Mouse (Mus musculus) CH12.LX (cell line): ENCODE results near the gene Ltv1. TPM values are rescaled to one million over a fixed set of nuclear protein-coding genes. Genes with fewer than 3 reads are reported as not detected.

Experiments
- DNase-seq: peaks from one replicate; pipeline ENCODE4 v3.0.0-alpha.2; 2013; ENCODE audit errors: extremely low read depth
- H3K27ac ChIP-seq: 2 replicates; pipeline ENCODE4 v1.5.1; 2012; ENCODE audit warnings: low read depth, mild to moderate bottlenecking, control low read depth, moderate library complexity; ENCODE audit not compliant: insufficient read depth
- H3K27me3 ChIP-seq: replicated peaks from 2 replicates; pipeline ENCODE3; 2012; ENCODE audit warnings: inconsistent platforms
- H3K36me3 ChIP-seq, 2 experiments: replicated peaks in 1 of 2; 2 replicates each; pipeline versions ENCODE3 to v1.6.1; 2012; ENCODE audit warnings: inconsistent platforms in 1 of 2, low read length in 1 of 2, mild to moderate bottlenecking in 1 of 2, mixed read lengths in 1 of 2, moderate library complexity in 1 of 2; ENCODE audit not compliant: control insufficient read depth in 1 of 2, insufficient read depth in 1 of 2
- H3K4me1 ChIP-seq, 2 experiments: 2 replicates each; pipeline ENCODE4 v1.6.1; 2012; ENCODE audit warnings: inconsistent platforms in 1 of 2, moderate library complexity in 1 of 2; ENCODE audit not compliant: insufficient read depth in 2 of 2, control insufficient read depth in 1 of 2
- H3K4me2 ChIP-seq: 2 replicates; pipeline ENCODE4 v1.6.1; 2012; ENCODE audit warnings: low read depth, mild to moderate bottlenecking, control low read depth; ENCODE audit not compliant: poor library complexity, insufficient read depth, severe bottlenecking
- H3K4me3 ChIP-seq, 3 experiments: fragments of 150-350 bp in 1 of 3; sonication (generic) in 1 of 3; replicated peaks in 1 of 3; 2 replicates each; pipeline versions ENCODE3 to v1.5.1; 2011 to 2012; ENCODE audit warnings: low read depth in 2 of 3, low read length in 2 of 3, mild to moderate bottlenecking in 2 of 3, moderate library complexity in 2 of 3, control low read depth in 1 of 3, improper control_type of control experiment in 1 of 3, inconsistent platforms in 1 of 3, mixed read lengths in 1 of 3; ENCODE audit not compliant: poor library complexity in 1 of 3
- H3K79me2 ChIP-seq: replicated peaks from 2 replicates; pipeline ENCODE4 v1.6.1; 2012; ENCODE audit warnings: mild to moderate bottlenecking, moderate library complexity; ENCODE audit not compliant: control insufficient read depth, poor library complexity, insufficient read depth, severe bottlenecking; ENCODE audit errors: extremely low read depth
- H3K9ac ChIP-seq: 2 replicates; pipeline ENCODE4 v1.6.1; 2012; ENCODE audit warnings: low read depth, mild to moderate bottlenecking, control low read depth, moderate library complexity; ENCODE audit not compliant: insufficient read depth
- H3K9me3 ChIP-seq: replicated peaks from 2 replicates; pipeline ENCODE3; 2012; ENCODE audit warnings: low read length, inconsistent platforms, mixed read lengths
- BHLHE40 ChIP-seq: IDR thresholded peaks from 2 replicates; pipeline ENCODE4 v1.6.1; 2011; ENCODE audit warnings: mild to moderate bottlenecking, low read depth, low read length, improper control_type of control experiment
- CHD2 ChIP-seq: IDR thresholded peaks from 2 replicates; pipeline ENCODE4 v1.6.1; 2011; ENCODE audit warnings: low read length, improper control_type of control experiment
- ELF1 ChIP-seq: IDR thresholded peaks from 2 replicates; pipeline ENCODE4 v1.6.1; 2014; ENCODE audit warnings: low read depth, mild to moderate bottlenecking, inconsistent platforms, low read length, improper control_type of control experiment
- ETS1 ChIP-seq: conservative IDR thresholded peaks from 2 replicates; pipeline ENCODE4 v1.6.1; 2012; ENCODE audit warnings: low read depth, mild to moderate bottlenecking, inconsistent platforms, low read length, improper control_type of control experiment, moderate library complexity
- GABPA ChIP-seq: IDR thresholded peaks from 2 replicates; pipeline ENCODE4 v1.6.1; 2012; ENCODE audit warnings: low read depth, low read length, improper control_type of control experiment, inconsistent platforms; ENCODE audit not compliant: insufficient replicate concordance
- JUND ChIP-seq: conservative IDR thresholded peaks from 2 replicates; pipeline ENCODE4 v1.6.1; 2011; ENCODE audit warnings: low read depth, low read length, improper control_type of control experiment
- KAT2A ChIP-seq: IDR thresholded peaks from 2 replicates; pipeline ENCODE4 v1.6.1; 2012; ENCODE audit warnings: low read length, improper control_type of control experiment, inconsistent platforms; ENCODE audit not compliant: insufficient replicate concordance
- MAFK ChIP-seq: IDR thresholded peaks from 2 replicates; pipeline ENCODE4 v1.6.1; 2011; ENCODE audit warnings: low read length, improper control_type of control experiment; ENCODE audit not compliant: insufficient replicate concordance
- MXI1 ChIP-seq: IDR thresholded peaks from 2 replicates; pipeline ENCODE4 v1.6.1; 2011; ENCODE audit warnings: mild to moderate bottlenecking, low read depth, low read length, improper control_type of control experiment
- NRF1 ChIP-seq: IDR thresholded peaks from 2 replicates; pipeline ENCODE4 v1.6.1; 2014; ENCODE audit warnings: low read depth, mild to moderate bottlenecking, inconsistent platforms, low read length, improper control_type of control experiment, moderate library complexity
- RCOR1 ChIP-seq: conservative IDR thresholded peaks from 2 replicates; pipeline ENCODE4 v1.6.1; 2012; ENCODE audit warnings: low read depth, mild to moderate bottlenecking, inconsistent platforms, low read length, improper control_type of control experiment
- TBP ChIP-seq: conservative IDR thresholded peaks from 2 replicates; pipeline ENCODE4 v1.6.1; 2011; ENCODE audit warnings: low read depth, low read length, improper control_type of control experiment
- TCF12 ChIP-seq: IDR thresholded peaks from 2 replicates; pipeline ENCODE4 v1.6.1; 2014; ENCODE audit warnings: low read depth, mild to moderate bottlenecking, inconsistent platforms, low read length, improper control_type of control experiment
- USF1 ChIP-seq: IDR thresholded peaks from 2 replicates; pipeline ENCODE4 v1.6.1; 2014; ENCODE audit warnings: low read depth, mild to moderate bottlenecking, inconsistent platforms, low read length, improper control_type of control experiment
- USF2 ChIP-seq: conservative IDR thresholded peaks from 2 replicates; pipeline ENCODE4 v1.6.1; 2011; ENCODE audit warnings: low read depth, low read length, improper control_type of control experiment
- dilution Hi-C: fragments of 300-500 bp; cut with MboI; formaldehyde crosslinking; loops from 2 replicates; pipeline ENCODE4 v1.14.3; 2020; ENCODE audit warnings: low sequenced_read_pairs; ENCODE audit not compliant: extremely low pct_unique_long_range_greater_than_20kb, extremely low pct_ligation_motif_present
- in situ Hi-C: fragments of 300-500 bp; cut with MboI; formaldehyde crosslinking; loops from 3 replicates; pipeline ENCODE4 v1.14.3; 2019; ENCODE audit warnings: low sequenced_read_pairs, low pct_ligation_motif_present, low pct_unique_long_range_greater_than_20kb, mixed read lengths
- polyA plus RNA-seq: library from polyadenylated mRNA; unstranded; fragments of >175 nt; gene quantifications from 2 replicates; pipeline ENCODE4 v1.2.1, GENCODE M21; 2012; ENCODE audit warnings: low read depth; ENCODE audit not compliant: insufficient read length
- total RNA-seq, 2 experiments: library from RNA; depleted of rRNA; stranded (reverse); fragments of 300-350 nt in 1 of 2; fragments of >200 nt in 1 of 2; gene quantifications; 2 replicates each; pipeline ENCODE4 v1.2.3; 2012 to 2014

Gene Ltv1
- total and polyA plus RNA-seq, 3 experiments: 32.1 to 93.4 (median 66.0) TPM

- dilution Hi-C loops: no loop called here
Measured at GRCm38 (mm10) chr10:13230716-13231115, 37.7 kb upstream of the Ltv1 start.

GRCm38 (mm10) chr10:13225377-13226063 lies 32.6 kb upstream of the Ltv1 start:
- Histone ChIP-seq H3K27me3 (no peaks in the 10 kb centered on the region), H3K4me2 (no peak overlapping the region), H3K27ac (no peak overlapping the region), H3K4me3 (no peak overlapping the region), H3K9me3 (no peaks in the 10 kb centered on the region), H3K9ac (no peak overlapping the region), H3K36me3 (no peaks in the 10 kb centered on the region), H3K79me2 (no peaks in the 10 kb centered on the region), H3K4me1 (peaks cover 0 to 4% of the 10 kb centered on the region in 2 experiments; a peak in 2 of 4 replicates)
- dilution Hi-C loops: no loop called here
- TF ChIP-seq CHD2 (no peak), USF1 (no peak), ETS1 (no peak), JUND (no peak), TCF12 (no peak), NRF1 (no peak), TBP (no peak), KAT2A (no peak), MAFK (no peak), BHLHE40 (no peak), USF2 (no peak), RCOR1 (no peak), GABPA (no peak), ELF1 (no peak)
- no peak for DNase-seq
- in situ Hi-C loops: no loop called here

More at GRCm38 (mm10) chr10:13230716-13231115, 37.7 kb upstream of the Ltv1 start:
- peaks cover 0 to 19% of the 10 kb centered on the region in 2 experiments; a peak in 2 of 4 replicates for H3K4me1 ChIP-seq
- no peak overlapping the region for H3K27ac ChIP-seq
- no peak overlapping the region for H3K4me3 ChIP-seq
- TF ChIP-seq TCF12: no peak
- TF ChIP-seq MXI1: no peak
- no peak overlapping the region for H3K4me2 ChIP-seq
- no peaks in the 10 kb centered on the region for H3K79me2 ChIP-seq
- no peak overlapping the region for H3K9ac ChIP-seq
- in situ Hi-C loops: no loop called here
- H3K27me3 ChIP-seq: no peaks in the 10 kb centered on the region
- no peaks in the 10 kb centered on the region for H3K36me3 ChIP-seq
- no peak for DNase-seq
- H3K9me3 ChIP-seq: no peaks in the 10 kb centered on the region
